In genomic region chr3:51486491-51487195, GRCm38 (mm10) we compare ENCODE assay signal across 23 mouse cellular contexts. TPM values are rescaled to one million over a fixed set of nuclear protein-coding genes. Genes with fewer than 3 reads are reported as not detected.
A peak's percentile ranks its signal among the peaks of the same experiment; 100 is the strongest.
DNase-seq lines count a peak whose midpoint lies in the region; ATAC-seq and TF ChIP-seq lines count a peak whose summit lies in the region.
"Had no signal": no experiment of that assay in that cellular context is flagged by ENCODE, and none has a peak within 500 bp of the region (broad histone marks: within the 10 kb centered on the region; RNA-seq: fewer than 3 reads in every experiment).

No protein-coding gene starts in this region.

- TF ChIP-seq EP300 in lung, postnatal 0 days (IDR thresholded peaks at IDR 0.05) = no peak

- H3K4me1 ChIP-seq in heart, embryonic 12.5 days (replicated peaks) = peaks cover 21% of the 10 kb centered on the region
- H3K4me1 ChIP-seq in lung, postnatal 0 days (ENCODE audit: insufficient read depth, low read depth, low read length) = peaks cover 12% of the 10 kb centered on the region; the same call in 1 of the 2 replicates

- H3K27ac ChIP-seq in heart, embryonic 12.5 days (ENCODE audit: poor library complexity, severe bottlenecking) = no peak overlapping the region
- no peak overlapping the region for H3K27ac ChIP-seq in lung, postnatal 0 days (ENCODE audit: low read length)
- H3K27ac ChIP-seq: hindbrain, embryonic 13.5 days; intestine, embryonic 15.5 days; kidney, postnatal 0 days; left cerebral cortex, adult 2 months; limb, embryonic 12.5 days; liver, embryonic 14.5 days; midbrain, embryonic 12.5 days; neural tube, embryonic 15.5 days had no signal

- no peak overlapping the region for H3K4me2 ChIP-seq in heart, embryonic 12.5 days
- H3K4me2 ChIP-seq in lung, postnatal 0 days (replicated peaks; ENCODE audit: low read depth, low read length) = no peak overlapping the region

- H3K9ac ChIP-seq in heart, embryonic 12.5 days = no peak overlapping the region
- no peak overlapping the region for H3K9ac ChIP-seq in lung, postnatal 0 days (replicated peaks; ENCODE audit: low read depth)
- H3K9ac ChIP-seq: limb, embryonic 12.5 days; liver, embryonic 14.5 days; midbrain, embryonic 12.5 days; neural tube, embryonic 15.5 days had no signal

- WGBS in heart, embryonic 12.5 days = 91% methylated on average over 4 of the region's 4 CpGs
- WGBS in lung, postnatal 0 days = 77% methylated on average over 4 of the region's 4 CpGs

- no peaks in the 10 kb centered on the region for H3K27me3 ChIP-seq in heart, embryonic 12.5 days (replicated peaks)
- H3K27me3 ChIP-seq in lung, postnatal 0 days (replicated peaks; ENCODE audit: insufficient read depth, low read length) = no peaks in the 10 kb centered on the region
- H3K27me3 ChIP-seq: hindbrain, embryonic 13.5 days; intestine, embryonic 15.5 days; limb, embryonic 12.5 days; midbrain, embryonic 12.5 days; neural tube, embryonic 15.5 days had no signal

- DNase-seq in adrenal gland, postnatal 10 days = peak; percentile 18
- no peak for DNase-seq in adrenal gland, adult 2 months
- peak; percentile 94 for DNase-seq in heart, adult 11 months
- peak; percentile 46 for DNase-seq in lung, postnatal 0 days (ENCODE audit: low spot score)
- no peak for DNase-seq in lung, postnatal 36 days
- peak; percentile 38 for DNase-seq in NIH3T3 (ENCODE audit: low read depth)
- DNase-seq in spleen, postnatal 14 days (ENCODE audit: low spot score in 2 of 2) = no peak
- DNase-seq: adrenal gland, adult 8-10 months; thymus, postnatal 25 days had no signal

- no peaks in the 10 kb centered on the region for H3K9me3 ChIP-seq in heart, embryonic 12.5 days (replicated peaks)
- no peaks in the 10 kb centered on the region for H3K9me3 ChIP-seq in lung, postnatal 0 days (ENCODE audit: low read length)
- H3K9me3 ChIP-seq: G1E; hindbrain, embryonic 13.5 days; intestine, embryonic 15.5 days; limb, embryonic 12.5 days; midbrain, embryonic 12.5 days; neural tube, embryonic 15.5 days had no signal

- peaks cover 4% of the 10 kb centered on the region; the same call in 1 of the 2 replicates for H3K36me3 ChIP-seq in heart, embryonic 12.5 days
- H3K36me3 ChIP-seq in lung, postnatal 0 days (ENCODE audit: insufficient read depth, low read length) = no peaks in the 10 kb centered on the region
- H3K36me3 ChIP-seq: hindbrain, embryonic 13.5 days; intestine, embryonic 15.5 days; neural tube, embryonic 15.5 days had no signal

- H3K4me3 ChIP-seq in heart, embryonic 12.5 days = no peak overlapping the region
- H3K4me3 ChIP-seq in lung, postnatal 0 days (ENCODE audit: low read depth, low read length) = no peak overlapping the region
- H3K4me3 ChIP-seq: erythroblast, embryonic 14.5 days; intestine, embryonic 15.5 days; left cerebral cortex, adult 2 months; limb, embryonic 12.5 days; midbrain, embryonic 12.5 days; myocyte had no signal

- ATAC-seq in heart, embryonic 12.5 days (ENCODE audit: insufficient number of reproducible peaks, low FRiP score) = no peak
- ATAC-seq in lung, postnatal 0 days = no peak
- ATAC-seq: CD4-positive, CD25-positive, alpha-beta regulatory T cell, adult 4 months; forebrain, embryonic 16.5 days; intestine, embryonic 15.5 days had no signal

- no peak for TF ChIP-seq CTCF in lung, postnatal 0 days (IDR thresholded peaks at IDR 0.05)

RNA-seq across cellular contexts. Expression of gene Rab33b, which starts 2.9 kb away (rescaled TPM):
- total RNA-seq in adrenal gland, postnatal 10 days (2021) = 10 to 100 TPM; 13.8 to 14.6 TPM
- total RNA-seq in adrenal gland, adult 2 months (2021) = 10 to 100 TPM; 12.3 to 13.5 TPM
- 7.6 and 9.4 TPM in 2 replicates for polyA plus RNA-seq in adrenal gland, adult 2 months (2012; rRNA removed)
- polyA plus RNA-seq in heart, embryonic 12.5 days (2016; fragmentation: Nextera tagmentation; extraction: Ambion mirVana) = 16.7 and 17.4 TPM in 2 replicates
- polyA plus RNA-seq in lung, postnatal 0 days (2015; fragmentation: Nextera tagmentation; extraction: Ambion mirVana) = 24.9 and 26.2 TPM in 2 replicates

Comparison
In these comparisons a context has a peak if more than half of its experiments do, and no peak if none do; other contexts are left out.
1. DNase-seq: peak in adrenal gland, postnatal 10 days (single experiment), heart, adult 11 months (single experiment), lung, postnatal 0 days (single experiment) and NIH3T3 (single experiment); none in adrenal gland, adult 2 months (single experiment), lung, postnatal 36 days (single experiment) and spleen, postnatal 14 days (0 of 2).